In genomic region chrX:52261546-52261945, GRCm38 (mm10) we compare ENCODE assay signal across 9 mouse cellular contexts.
DNase-seq lines count a peak whose midpoint lies in the region; ATAC-seq and TF ChIP-seq lines count a peak whose summit lies in the region.
"Had no signal": no experiment of that assay in that cellular context is flagged by ENCODE, and none has a peak within 500 bp of the region (broad histone marks: within the 10 kb centered on the region; RNA-seq: fewer than 3 reads in every experiment).

No protein-coding gene starts in this region.

- H3K36me3 ChIP-seq in heart, embryonic 10.5 days = no peaks in the 10 kb centered on the region
- H3K36me3 ChIP-seq in heart, embryonic 13.5 days = no peaks in the 10 kb centered on the region

- no peak overlapping the region for H3K4me2 ChIP-seq in heart, embryonic 13.5 days

- TF ChIP-seq CTCF in lung, adult 2 months (IDR thresholded peaks at IDR 0.05; ENCODE audit: insufficient read depth, low read length) = no peak

- H3K9ac ChIP-seq in heart, embryonic 13.5 days = no peak overlapping the region

- peak; percentile 94 for DNase-seq in heart, adult 11 months
- DNase-seq in heart, embryonic 10.5 days (ENCODE audit: low spot score) = no peak
- DNase-seq in adrenal gland, postnatal 10 days = peak; percentile 57
- peak; percentile 5 for DNase-seq in lung, adult 2 months
- no peak for DNase-seq in embryo, embryonic 10.5 days (ENCODE audit: low spot score)
- no peak for DNase-seq in spleen, postnatal 14 days (ENCODE audit: low spot score in 2 of 2)
- DNase-seq: liver had no signal

- H3K27ac ChIP-seq in heart, embryonic 10.5 days = no peak overlapping the region
- H3K27ac ChIP-seq in heart, embryonic 13.5 days (replicated peaks) = peak overlapping the region; percentile 48

- H3K27me3 ChIP-seq in heart, embryonic 10.5 days (ENCODE audit: insufficient read depth, poor library complexity, severe bottlenecking) = no peaks in the 10 kb centered on the region
- no peaks in the 10 kb centered on the region; the same call in 1 of the 2 replicates for H3K27me3 ChIP-seq in heart, embryonic 13.5 days (replicated peaks)

- 56% methylated on average over 7 of the region's 7 CpGs for WGBS in heart, embryonic 10.5 days
- WGBS in heart, embryonic 13.5 days = 35% methylated on average over 7 of the region's 7 CpGs
- 52% methylated on average over 7 of the region's 7 CpGs for WGBS in lung, adult 2 months

- TF ChIP-seq POLR2A in lung, adult 2 months (IDR thresholded peaks at IDR 0.05; ENCODE audit: borderline replicate concordance, extremely low read depth, low read depth, low read length) = no peak

- peaks cover 5% of the 10 kb centered on the region; the same call in 1 of the 2 replicates for H3K4me1 ChIP-seq in heart, embryonic 10.5 days
- H3K4me1 ChIP-seq in heart, embryonic 13.5 days = peaks cover 18% of the 10 kb centered on the region
- H3K4me1 ChIP-seq in lung, adult 2 months (ENCODE audit: control insufficient read depth, insufficient read depth, low read length) = no peaks in the 10 kb centered on the region; the same call in 1 of the 2 replicates

- H3K9me3 ChIP-seq in heart, embryonic 10.5 days = no peaks in the 10 kb centered on the region
- no peaks in the 10 kb centered on the region for H3K9me3 ChIP-seq in heart, embryonic 13.5 days

- no peak overlapping the region for H3K4me3 ChIP-seq in heart, embryonic 10.5 days
- no peak overlapping the region for H3K4me3 ChIP-seq in heart, embryonic 13.5 days
- H3K4me3 ChIP-seq in lung, adult 2 months (replicated peaks; ENCODE audit: extremely low read depth, low read depth, low read length) = no peak overlapping the region

- no peak for ATAC-seq in heart, embryonic 13.5 days (ENCODE audit: extremely low read depth, insufficient number of reproducible peaks, low FRiP score, low TSS enrichment)
- no peak for ATAC-seq in activated CD4-positive, CD25-positive, alpha-beta regulatory T cell, adult 4 months

Comparison
In these comparisons a context has a peak if more than half of its experiments do, and no peak if none do; other contexts are left out.
1. DNase-seq: peak in heart, adult 11 months (single experiment), adrenal gland, postnatal 10 days (single experiment) and lung, adult 2 months (single experiment); none in heart, embryonic 10.5 days (single experiment), embryo, embryonic 10.5 days (single experiment) and spleen, postnatal 14 days (0 of 2).